Mouse (Mus musculus) liver, adult (tissue): Measurements from ENCODE around the gene Creb5.

Experiments used
- GATA4 ChIP-seq: IDR thresholded peaks from 2 replicates; pipeline ENCODE4 v1.6.1; 2014; ENCODE audit warnings: mild to moderate bottlenecking, low read length; ENCODE audit not compliant: insufficient replicate concordance

Gene Creb5

DNA sequence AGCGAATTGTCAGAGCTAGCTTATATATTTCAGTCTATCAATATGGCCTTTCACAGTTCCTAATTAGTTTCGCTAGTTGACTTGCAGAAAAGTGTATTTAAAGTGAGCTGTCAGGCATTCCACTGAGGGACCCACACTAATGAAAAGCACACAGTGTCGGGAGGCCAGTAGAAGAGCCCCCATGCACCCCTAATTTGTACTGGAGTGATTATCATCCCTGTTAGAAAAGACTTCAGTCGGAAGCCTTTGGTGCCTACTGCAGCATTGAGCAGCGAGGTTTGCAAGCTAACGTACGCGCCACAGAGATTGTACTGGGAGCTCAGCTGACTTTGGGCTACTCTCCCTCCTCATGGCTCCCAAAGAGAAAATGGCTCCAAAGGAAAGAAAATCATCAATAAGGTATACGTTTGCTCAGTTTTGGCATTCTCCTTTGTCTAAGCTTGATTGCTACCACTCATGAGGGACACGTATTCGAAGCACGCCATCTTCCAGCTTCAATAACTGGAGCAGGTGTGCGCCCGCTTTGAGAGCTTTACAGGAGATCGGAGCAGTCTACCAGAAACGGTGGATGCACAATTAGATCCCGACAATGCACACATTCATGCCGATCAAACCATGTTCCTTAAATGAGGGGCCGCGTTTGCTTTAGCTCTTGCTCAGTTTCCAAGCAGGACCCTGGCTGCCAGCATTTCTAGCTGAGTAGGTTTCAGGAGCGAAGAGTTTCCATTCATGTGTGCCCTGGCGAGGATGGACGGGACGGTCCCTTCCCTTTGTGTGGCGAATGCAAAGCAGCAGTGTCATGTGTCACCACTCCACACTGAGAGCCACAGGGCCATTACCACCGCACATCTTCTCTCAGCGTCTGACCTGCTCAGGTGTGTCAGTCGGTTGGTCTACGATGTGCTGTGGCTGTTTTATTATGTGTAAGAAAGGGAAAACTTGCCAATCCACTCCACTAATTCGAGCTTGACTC lies 354.8 kb downstream of the Creb5 start:
- TF ChIP-seq GATA4: no peak

DNA sequence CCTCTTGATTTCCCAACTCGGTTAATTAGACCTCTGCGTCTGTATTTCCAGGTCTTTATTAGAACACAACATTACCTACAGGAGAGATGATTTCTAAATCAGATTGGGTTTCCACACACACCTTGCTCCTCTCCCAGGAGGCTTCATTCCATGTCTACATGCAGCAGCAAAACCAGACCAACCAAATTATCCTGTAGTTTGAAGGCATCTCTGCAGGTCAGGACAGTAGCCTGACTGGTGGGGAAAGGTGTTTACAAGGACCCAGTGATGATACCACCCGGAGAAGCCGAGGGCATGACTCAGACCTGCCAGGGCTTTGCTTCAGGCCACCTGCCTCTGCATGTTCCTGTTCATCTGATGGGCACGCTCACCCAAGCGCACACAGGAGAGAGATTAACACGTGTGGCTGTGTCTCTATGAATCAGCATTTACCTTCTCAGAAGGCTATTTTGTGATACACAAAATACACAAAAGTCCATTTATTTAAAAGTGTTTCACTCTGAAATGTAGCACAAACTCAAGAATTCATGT lies 355.8 kb downstream of the Creb5 start:
- TF ChIP-seq GATA4: no peak

DNA sequence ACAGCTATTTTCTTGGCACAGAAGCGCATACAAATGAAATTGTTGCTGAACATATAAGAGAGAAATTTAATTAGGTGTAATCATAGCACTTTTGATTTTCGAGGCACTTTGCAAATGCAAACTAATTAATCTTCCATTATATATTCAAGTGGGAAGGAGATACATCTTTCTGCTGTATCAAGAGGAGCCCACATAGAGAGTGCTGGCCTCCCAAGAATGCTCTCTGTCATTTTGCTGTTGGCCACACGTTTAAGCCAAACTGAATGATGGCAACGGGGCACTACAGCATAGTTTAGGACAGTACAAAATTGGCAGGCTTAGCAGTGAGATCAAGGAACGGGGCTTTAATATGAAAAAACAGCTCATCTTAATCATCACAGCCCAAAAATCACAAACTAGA lies 356.4 kb downstream of the Creb5 start:
- TF ChIP-seq GATA4: no peak

GRCm38 (mm10) chr6:53644056-53644455 lies 357.0 kb downstream of the Creb5 start:
- no peak for TF ChIP-seq GATA4

DNA sequence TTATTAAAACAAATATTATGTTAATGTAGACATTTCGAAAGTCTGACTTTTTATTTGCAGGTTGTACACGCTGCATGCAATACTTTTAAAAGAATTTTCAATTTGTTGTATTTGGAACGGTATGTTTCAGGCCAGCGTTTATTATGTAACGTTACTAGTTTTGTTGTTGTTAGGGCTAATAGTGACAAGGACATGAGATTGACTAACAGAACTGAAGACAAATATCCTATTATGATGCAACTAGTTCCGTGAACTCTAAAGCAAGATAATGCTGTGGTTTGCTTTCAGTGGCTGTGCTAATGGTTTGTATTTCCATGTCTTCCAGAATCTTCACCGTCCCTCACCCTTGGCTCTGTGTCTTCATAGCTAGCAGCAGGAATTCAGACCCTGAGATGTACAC lies 357.9 kb downstream of the Creb5 start:
- TF ChIP-seq GATA4: peak; percentile 24; the same call in 1 of the 2 replicates

GRCm38 (mm10) chr6:53649782-53650181 lies 362.7 kb downstream of the Creb5 start:
- TF ChIP-seq GATA4: no peak

DNA sequence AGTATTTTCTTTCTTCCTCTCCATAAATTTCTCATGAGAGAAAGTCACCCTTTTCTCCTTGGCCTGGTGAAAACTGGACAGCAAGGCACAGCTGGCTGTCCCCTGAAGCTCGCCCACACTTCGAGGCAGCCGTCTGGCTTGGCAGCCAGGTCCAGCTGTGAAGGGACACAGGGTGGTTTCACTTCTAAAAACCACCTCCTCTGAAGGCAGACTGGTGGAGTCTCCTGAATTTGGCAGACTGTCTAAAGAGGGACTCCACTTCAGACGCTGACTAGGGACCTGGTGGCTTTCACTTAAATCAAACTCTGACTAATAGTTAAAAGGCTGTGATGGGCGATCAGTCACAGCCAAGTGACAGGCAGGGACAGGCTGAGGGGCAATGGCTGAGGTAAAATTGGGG lies 365.6 kb downstream of the Creb5 start:
- TF ChIP-seq GATA4: no peak

- no peak for TF ChIP-seq GATA4
Observed at GRCm38 (mm10) chr6:53653706-53654360, 366.8 kb downstream of the Creb5 start.

DNA sequence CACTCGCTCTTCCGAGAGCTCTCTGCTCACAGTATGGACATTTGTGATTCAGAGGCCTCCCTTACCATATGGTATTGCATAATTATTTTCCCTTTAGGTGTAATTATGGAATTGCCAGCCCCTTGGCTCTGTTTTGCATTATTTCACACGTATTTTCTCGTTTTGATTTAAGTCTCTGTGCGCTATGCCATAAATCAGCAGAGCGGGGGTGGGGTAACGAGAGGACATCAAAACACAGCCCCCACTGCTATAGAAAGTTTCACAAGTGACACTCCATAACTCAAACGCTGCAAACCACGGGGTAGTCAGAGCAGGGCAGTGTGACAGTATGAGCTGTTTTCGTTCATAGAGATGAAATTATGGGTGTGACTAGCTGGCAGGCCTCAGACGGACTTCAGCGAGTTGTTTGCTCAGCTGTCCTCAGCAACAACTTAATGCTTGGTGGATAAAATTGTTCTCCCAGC lies 367.3 kb downstream of the Creb5 start:
- TF ChIP-seq GATA4: no peak

- no peak for TF ChIP-seq GATA4
Observed at GRCm38 (mm10) chr6:53656466-53656865, 369.4 kb downstream of the Creb5 start.

GRCm38 (mm10) chr6:53657483-53657882 lies 370.4 kb downstream of the Creb5 start:
- no peak for TF ChIP-seq GATA4

DNA sequence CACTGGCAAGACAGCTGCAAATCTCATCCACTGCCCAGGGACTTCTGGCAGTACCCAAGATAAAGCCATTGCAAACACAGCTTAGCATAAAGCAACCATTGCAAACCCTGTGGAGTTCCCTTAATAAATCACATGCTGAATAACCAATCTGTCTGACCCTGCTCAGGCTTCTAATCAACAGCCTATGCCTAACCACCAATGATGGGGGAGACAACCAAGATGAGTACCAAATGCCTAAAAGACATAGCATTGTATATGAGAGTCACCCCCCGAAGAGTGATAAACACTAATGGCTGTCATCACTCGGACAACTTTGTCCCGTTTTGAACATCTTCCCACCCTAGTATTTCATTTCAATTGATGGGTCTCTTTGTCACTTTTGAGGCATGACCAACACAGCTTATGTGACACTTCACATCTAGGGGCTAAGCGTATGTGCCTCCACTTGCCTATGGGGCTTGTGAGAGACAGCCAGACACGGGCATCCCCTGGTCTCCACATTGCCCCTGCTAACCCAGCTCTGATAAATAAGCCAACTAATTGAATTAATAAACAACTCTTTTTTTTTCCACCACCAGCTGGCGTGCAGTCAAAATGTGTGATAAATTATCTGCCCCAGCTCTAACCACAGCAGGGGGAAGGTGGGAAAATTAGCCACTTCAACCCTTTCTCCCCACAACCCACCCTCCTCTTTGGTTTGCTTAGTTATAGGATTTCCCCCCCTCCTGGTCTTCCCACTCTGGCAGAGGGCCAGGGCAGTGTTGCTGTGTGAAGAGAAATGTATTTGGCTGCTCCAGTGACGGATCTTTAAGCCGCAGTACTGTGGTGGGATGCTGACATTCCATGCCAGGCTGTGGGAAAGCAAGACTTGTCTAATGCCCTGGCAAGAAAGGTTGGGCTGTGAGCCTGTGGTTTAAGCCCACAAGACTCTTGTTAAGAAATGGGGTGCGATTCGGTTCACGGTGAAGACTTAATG lies 376.1 kb downstream of the Creb5 start:
- no peak for TF ChIP-seq GATA4

- no peak for TF ChIP-seq GATA4
Observed at GRCm38 (mm10) chr6:53664759-53665158, 377.7 kb downstream of the Creb5 start.

GRCm38 (mm10) chr6:53666503-53666902 lies 379.4 kb downstream of the Creb5 start:
- TF ChIP-seq GATA4: no peak

DNA sequence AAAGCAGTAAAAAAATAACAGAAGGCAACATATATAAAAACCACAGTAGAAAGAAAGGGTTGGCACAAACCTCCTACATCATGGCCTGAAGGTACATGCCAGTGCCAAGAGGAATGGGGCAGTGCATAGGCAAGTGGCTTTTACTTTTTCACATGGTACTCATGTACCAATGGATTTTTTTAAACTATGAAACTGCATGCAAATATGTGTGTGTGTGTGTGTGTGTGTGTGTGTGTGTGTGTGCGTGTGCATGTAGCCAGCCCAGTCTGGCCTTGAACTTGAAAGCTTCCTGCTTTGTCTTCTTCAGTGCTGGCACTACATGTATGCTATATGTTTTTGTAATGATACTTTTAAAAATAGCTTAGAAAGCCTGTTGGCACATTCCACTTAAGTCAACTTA lies 391.2 kb downstream of the Creb5 start:
- TF ChIP-seq GATA4: no peak
